Mouse (Mus musculus) right cerebral cortex, postnatal 14 days (tissue): ENCODE measurements around the gene Il1f10.

Experiments used
- DNase-seq: peaks from one replicate; pipeline ENCODE4 v3.0.0; 2022

The Il1f10 gene

DNA sequence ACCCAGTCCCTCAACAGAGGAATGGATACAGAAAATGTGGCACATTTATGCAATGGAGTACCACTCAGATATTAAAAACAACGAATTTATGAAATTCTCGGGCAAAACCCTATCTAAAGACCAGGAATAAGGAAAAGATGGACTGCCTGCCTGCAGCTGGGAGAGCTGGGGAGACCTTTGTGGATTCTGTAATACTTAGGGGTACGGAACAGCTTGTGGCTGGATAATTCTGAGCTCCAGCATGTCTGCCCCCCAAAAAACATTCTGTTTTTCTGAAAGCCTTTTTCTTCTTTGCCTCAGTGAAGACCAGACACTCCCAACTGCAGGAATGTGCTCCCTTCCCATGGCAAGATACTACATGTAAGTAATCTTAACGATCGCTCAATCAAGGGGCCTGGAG, at the start of gene Il1f10:
Gene Il1f10 (plus strand): TSS at position 301 of the 400 bp plus-strand sequence.
- DNase-seq = no peak

DNA sequence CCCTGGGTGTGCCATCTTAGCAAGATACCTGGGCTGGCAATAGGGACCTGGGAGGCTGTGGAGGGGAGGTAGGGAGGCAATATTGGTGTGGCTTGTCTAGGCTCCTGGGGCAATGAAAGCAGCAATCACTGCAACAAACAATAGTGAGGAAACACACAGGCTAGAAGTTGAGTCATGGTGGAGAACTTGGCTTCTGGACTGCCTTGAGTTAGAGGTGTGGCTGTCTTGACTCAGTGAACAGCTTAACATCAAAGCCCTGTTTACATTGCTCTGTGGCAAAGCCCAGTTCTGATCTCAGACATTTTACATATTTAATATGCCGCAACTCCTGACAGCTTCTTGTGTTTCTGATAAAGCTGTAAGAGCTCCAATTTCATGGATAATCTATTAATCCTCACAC, 23.5 kb upstream of the Il1f10 start:
- no peak for DNase-seq

DNA sequence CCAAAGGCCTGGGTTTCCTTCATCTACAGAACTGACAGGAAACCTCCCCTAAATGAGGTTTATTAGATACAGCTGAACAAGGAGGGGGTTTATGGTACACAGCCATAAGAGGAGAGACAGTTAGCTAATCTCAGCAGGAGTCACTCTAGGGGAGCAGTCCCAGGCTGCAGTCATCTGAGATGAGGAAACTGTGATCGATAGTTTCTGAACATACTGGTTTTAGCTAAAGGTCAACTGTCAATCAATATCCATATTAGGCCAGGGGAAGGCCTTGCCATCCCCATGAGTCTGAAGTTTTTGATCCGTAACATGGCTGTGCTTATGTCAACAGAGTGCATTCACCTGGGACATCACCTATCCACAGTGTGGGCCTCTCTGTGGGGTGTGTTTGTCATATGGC, 17.4 kb upstream of the Il1f10 start:
- DNase-seq = no peak

DNA sequence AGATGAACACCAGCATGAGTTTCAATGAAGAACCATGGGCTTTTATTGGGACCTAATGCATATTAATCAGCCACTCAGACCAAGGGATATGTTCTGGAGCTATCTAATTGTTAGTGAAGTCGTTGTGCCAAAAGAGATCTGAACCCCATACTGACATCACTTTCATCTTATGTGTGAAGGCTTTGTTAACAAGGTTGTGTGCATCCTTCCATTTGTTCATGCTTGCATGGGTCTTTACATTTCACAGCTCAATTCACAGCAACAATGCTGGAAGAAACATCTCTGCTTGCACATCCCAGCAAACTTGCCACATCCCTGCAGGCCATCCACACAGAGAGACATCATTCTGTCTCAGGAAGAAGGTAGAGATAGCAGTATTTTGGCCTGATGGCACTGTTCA, 15.8 kb upstream of the Il1f10 start:
- DNase-seq = no peak

DNA sequence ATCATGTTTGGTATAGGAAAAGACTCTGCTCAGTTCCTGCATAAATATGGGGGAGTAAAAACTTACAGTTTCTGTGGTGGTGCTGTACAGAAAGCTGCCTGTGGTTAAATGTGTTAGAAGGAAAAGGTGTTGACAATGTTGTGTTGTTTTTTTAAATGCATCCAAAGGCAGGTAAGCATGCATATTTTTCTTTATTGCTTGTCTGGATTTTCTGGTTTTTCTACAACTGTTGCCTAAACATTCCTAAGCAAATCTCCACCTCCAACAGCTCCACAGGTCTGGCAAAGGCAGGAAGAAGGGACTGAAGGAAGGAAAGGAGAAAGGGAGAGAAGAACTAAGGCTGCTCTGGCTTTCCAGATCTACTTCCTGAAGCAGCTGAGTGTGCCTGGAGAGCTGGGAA, 14.3 kb upstream of the Il1f10 start, which contains the start of gene Il1f5:
Gene Il1f5 (plus strand): TSS at position 301 of the 400 bp plus-strand sequence.
- DNase-seq = no peak

DNA sequence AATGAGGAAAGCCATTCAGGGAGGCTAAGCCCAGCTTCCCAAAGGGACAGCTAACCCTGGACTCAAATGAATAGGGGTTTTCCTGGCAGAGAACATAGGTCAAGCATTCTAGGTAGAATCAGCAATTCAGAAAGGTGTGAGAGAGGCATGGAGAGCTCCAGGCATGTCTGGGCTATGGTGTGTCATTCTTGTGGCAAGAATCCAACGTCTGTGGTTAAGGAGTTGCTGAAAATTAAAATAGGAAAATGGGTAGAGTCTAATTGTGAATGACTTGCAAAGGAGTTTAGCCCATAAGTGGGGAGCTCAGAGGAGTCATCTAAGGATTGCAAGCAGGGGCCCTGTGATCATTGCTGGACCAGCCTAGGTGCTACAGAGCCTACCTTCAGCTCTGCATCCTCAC, 3.6 kb downstream of the Il1f10 start:
- no peak for DNase-seq

DNA sequence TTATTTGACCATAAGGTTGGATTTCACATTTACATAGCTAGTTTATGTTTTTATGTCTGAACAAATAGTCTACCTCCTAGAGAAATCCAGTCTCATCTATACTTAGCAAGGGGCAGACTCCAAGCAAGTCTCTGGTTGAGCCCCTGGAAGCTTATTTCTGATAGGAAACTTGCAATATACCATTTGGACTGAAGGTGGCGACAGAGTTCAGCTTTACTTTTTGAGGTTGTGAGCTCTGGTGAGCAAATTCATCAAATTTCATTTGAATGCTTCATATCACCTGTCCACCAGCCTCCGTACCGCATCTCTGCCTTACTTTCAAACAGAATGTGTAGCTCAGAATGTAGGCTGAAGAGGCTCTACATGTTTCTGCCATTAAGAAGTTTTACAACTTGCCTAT, 5.8 kb downstream of the Il1f10 start:
- DNase-seq = peak; percentile 25

DNA sequence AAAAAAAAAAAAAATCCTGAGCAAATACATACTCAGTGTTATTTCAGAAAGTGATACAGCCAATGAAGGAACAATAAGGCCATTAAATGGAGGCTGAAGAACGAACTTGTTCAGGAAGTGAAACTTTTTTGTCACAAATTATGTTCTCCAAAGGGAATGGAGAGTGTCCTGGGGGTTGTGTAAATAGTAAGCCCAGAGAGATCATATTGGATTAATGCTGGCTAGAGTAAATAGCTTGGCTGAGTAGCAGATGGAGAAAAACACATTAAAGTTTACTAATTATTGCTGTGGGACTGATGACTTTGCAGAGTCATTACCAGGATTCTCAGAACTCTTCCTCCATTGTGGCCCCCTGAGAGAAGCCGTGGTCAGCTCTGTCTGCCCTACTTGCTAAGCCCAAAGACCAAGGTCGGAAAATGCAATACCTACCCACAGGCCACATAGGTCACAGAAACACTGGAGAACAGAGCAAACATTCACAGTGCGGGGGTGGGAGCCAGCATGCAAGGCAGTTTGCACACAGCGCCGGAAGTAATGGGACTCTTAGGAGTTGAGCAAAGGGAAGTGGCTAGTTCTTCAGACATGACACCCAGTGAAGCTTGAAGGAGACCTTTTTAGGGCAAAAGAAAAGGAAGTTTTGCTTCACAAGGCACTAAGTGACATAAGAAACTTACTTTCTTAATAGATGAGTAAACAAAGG, 20.5 kb downstream of the Il1f10 start:
- no peak for DNase-seq

DNA sequence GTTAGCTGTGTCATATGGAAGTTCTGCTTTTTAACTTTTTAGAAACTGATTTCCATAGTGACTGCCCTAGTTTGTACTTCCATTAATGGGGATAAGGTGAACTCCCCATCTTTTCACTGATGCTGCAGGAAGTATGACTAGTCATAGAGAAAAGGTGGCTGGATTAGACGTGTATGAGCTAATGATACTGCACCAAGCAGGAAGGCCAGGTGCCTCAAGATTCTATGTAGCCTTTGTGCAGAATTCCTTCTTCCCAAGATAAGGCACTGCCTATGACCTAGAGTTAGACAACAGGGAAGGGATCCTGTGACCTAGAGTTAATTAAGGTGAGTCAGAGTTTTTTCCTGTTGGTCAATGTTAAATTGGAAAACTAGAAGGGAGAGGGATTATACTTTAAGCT, 25.9 kb downstream of the Il1f10 start:
- no peak for DNase-seq

DNA sequence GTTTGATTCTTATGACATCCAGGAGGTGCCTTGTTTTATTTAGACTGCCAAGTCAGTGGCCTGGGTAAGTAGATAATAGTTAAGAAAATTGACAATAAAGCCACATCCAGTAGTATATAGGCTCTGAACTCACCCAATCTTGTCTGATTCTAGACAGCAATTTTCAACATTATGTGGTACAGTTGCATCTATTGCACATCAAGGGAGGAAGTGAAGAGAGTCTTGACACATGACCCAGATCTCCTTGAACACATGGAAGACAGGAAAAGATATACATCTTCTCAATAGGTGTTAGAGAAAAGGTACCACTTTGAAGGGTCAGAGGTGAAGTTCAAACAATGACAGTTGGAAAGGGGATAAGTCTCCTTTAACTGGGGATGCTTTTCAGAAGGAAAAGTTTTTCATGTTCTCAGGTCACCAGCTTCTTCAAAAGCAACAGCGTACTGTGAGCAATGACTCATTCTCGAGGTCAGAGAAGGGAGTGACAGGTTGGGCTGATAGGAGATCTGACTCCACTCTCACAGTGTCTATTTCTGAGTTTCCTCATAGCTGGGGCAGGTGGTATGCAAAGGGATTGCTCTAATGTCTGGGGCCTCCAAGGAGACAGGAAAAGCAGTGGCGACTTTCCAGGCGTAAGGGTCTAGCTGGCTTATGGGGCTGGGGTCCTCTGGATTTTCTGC, 27.1 kb downstream of the Il1f10 start:
- no peak for DNase-seq

DNA sequence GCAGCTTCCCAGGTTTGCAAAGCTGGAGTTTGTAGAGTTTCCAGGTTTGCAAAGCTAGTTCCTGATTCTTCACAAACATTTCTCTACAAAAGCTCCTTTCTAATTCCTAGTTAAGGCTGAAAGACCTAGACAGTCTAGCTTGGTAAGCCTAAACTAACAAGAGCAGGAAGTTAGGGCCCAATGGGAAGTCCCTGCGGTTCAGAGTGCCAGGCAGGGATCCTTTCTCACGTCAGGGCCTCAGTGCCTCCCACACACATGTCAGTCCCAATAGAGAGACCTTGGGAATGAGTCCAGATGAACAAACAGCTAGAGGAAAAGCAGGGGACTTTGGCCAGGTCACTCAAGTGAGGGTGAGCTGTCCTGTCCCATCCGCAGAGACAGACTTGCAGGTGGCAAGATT, 44.3 kb downstream of the Il1f10 start:
- no peak for DNase-seq

DNA sequence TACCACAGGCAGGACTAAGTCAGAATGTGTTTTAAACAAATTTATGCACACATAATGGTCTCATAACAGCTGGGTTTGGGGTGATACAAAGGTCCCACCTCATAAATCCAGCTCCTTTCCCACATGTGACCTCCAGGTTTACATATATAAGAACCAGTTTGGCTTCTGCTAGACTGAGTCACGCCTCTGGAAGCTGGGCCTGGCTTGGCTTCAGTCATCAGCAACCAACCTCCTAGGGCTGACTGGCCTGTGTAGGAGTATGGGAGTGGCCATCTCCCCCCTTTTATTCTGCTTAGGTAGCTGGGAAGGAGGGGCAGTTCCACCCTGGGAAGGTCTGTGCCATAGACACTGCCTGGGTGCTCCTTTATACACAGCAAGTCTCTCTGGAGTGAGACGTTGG, 45.5 kb downstream of the Il1f10 start, which contains the start of gene Il1rn:
Gene Il1rn (plus strand): TSS at position 309 of the 400 bp plus-strand sequence.
- DNase-seq = no peak

DNA sequence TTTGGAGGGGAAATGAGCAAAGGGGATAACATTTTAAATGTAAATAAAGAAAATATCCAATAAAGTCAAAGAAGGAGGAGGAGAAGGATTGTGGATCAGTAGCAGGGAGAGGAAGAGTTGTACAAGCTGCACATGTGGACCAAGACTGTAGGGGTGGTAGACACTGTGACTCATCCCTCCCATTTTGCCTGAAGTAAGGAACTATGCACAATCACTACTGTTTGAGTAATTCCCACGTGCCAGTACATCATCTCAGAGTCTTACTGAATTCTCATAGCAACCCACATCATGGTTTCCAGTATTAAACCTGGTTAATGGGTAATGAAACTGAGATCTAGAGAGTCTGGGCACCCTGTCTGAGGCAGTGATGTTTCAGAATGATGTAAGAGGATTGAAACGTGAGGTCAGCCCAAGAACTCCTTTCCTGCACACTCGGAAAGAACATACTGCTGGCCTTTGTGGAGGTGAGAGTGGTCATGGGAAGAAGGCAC, 50.4 kb downstream of the Il1f10 start:
- no peak for DNase-seq
